Mouse (Mus musculus) cerebellum, adult 18-20 months (tissue): ENCODE data around the gene Slc47a1.
"Not testable (repeated sequence)": the region's sequence is repeated elsewhere in the genome, so short reads cannot be mapped to it uniquely, and the experiment has no call there.

ENCODE experiments used
- DNase-seq, 2 experiments: peaks; one replicate each; pipeline ENCODE4 v3.0.0; 2021

Gene Slc47a1

DNA sequence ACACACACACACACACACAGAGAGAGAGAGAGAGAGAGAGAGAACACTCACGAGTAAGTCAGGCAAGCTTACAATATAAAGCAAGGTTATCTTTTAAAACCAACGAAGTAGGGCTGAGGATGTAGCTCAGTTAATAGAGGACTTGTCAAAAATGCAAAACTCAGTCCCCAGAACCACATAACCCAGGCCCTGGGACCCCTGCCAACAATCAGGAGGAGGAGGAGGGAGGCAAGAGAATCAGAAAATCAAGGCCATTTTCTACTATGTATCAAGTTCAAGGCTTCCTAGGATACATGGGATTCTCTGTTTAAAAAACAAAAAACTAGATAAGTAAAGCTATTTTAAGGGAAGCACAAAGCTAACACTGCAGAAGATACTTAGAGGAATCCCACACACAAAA, 61.3 kb downstream of the Slc47a1 start:
- DNase-seq, result no peak

- DNase-seq, result no peak
Observed at GRCm38 (mm10) chr11:61310321-61310720, 67.8 kb downstream of the Slc47a1 start.

GRCm38 (mm10) chr11:61309831-61310230, 68.3 kb downstream of the Slc47a1 start:
- DNase-seq, result no peak

GRCm38 (mm10) chr11:61307795-61308194, 70.3 kb downstream of the Slc47a1 start:
- DNase-seq, result no peak

DNA sequence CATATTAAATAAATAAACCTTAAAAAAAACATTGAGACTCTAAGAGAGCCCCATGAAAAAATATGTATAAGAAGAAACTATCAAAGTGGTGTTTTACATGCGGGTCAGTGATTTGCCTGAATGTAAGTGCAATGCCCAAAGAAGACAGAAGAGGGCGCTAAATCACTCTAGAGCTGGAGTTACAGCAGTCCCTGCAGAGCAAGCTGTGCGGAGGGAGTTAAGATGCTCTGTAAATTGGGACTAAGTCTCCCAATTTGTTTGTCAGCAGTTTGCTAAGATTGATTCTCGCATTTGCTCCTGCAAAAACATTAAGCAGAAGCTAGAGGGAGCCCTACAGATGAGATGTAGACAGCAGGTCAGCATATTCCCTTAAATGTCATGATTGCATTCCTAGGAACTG, 72.8 kb downstream of the Slc47a1 start:
- peak; percentile 29 to 35 for DNase-seq

GRCm38 (mm10) chr11:61304535-61304934, 73.6 kb downstream of the Slc47a1 start:
- not testable (repeated sequence) for DNase-seq

DNA sequence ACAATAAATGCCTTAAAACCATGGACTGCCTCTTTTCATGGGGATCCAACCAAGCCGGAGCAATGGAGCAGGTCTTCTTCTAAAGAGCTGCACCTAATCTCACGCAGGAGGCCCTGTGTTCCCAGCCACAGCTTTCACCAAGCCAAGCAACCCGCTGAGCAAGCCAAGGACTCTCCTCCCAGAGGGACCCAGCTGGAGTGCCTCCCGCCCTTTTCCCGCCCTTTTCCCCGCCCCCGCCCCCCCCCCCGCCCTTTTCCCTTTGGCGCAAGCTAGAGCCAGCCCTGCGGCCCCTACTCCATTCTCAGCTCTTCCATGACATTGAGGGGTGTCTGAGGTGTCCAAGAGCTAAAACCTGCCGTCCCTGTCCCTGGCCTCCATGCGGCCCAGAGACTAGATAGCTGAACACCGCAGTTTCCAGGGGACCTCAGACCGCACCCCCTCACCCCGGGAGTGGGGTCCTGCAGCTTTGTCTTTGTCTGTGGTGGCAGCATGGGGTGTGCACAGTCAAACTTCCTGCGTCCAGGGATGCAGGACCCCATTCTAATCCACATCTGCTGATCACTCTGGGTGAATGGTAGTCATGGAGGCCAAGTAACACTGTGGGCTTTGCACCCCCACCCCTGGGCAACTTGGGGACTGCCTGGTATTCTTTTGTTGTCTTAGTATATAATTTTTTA, 77.3 kb downstream of the Slc47a1 start:
- no peak for DNase-seq

GRCm38 (mm10) chr11:61300205-61300604, 77.9 kb downstream of the Slc47a1 start:
- no peak for DNase-seq

DNA sequence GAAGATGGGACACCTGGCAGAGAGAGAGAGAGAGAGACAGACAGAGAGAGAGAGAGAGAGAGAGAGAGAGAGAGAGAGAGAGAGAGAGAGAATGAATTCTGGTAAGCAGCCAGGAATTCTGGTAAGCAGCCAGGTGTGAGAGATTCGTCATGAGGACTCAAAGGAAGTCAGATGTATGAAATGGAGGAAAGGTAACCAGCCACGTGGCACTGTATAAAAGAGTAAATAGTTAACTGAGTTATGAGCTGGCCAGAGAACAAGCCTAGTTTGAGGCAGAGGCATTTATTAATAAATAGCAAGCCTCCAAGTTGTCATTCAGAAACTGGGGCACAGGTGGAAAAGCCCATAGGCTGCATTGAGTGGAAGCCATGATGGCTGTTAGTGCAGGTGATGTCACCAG, 80.2 kb downstream of the Slc47a1 start:
- DNase-seq, result no peak

DNA sequence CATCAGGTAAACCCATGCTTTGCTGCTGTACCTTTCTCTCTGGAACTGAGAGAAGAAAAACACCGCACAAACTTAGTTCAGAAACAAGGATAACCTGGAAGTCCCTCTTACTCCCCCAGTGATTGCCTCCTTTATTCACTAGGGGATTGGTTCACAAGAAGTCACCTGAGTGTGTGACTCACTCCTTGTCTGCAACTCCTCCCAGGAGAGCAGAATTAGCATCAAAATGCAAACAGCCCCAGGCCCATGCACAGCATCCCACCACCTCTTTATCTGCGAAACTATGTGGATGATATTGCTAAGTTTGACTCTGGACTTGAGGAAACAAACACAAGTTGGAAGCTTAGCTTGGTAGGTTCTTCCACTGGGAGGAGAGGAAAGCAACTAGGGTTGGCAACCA, 80.8 kb downstream of the Slc47a1 start:
- DNase-seq, result no peak

DNA sequence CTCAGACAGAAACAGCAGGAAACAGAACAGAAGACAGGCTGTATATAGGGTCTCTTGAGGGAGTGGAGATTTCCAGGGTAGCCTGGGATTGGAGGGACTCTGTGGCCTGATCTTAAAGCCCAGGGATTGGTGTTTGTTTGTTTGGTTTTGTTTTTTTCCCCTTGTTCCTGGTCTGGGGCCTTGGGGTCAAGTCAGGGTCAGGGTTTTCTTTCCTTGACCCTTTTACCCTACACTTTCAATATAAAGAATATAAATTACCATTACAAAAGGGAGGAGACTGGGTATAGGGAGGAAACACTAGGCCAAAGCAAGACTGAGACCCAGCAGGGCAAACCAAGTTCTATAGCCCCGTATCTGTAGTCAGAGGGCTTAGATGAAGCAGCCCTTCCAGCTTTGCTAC, 81.6 kb downstream of the Slc47a1 start:
- DNase-seq, result no peak

DNA sequence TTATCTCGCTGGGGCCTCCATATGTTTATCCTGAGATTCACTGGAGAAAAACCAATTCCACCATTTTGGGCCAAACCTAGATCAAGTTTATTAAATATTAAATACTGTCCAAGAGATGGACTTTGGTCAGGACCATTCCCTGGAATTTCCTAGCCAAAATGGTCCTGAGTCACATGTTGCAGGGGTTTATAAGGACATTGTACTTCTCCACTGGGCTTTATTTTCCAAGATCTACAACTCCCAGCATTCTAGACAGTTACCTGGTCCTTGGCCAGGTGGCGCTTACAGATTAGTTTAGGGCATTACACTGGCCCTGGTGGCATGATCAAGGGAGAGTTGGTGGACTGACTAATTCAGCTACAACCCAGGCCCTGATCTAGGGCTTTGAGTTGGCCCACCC, 82.6 kb downstream of the Slc47a1 start:
- no peak for DNase-seq

GRCm38 (mm10) chr11:61294431-61294830, 83.7 kb downstream of the Slc47a1 start:
- DNase-seq, result no peak
